Mouse (Mus musculus) neutrophil, adult 83 days (primary cell): Measurements from ENCODE around the gene Wfdc16. TPM values are rescaled to one million over a fixed set of nuclear protein-coding genes. Genes with fewer than 3 reads are reported as not detected.

Experiments
- total RNA-seq, 2 experiments: library from RNA; stranded (reverse); gene quantifications; one replicate each; pipeline ENCODE4 v1.2.4; 2023

The Wfdc16 gene
- total RNA-seq, result not detected

GRCm38 (mm10) chr2:164638696-164639095 is at the start of gene Wfdc16:
TSS of gene Wfdc16 (minus strand) at chr2:164638796.

GRCm38 (mm10) chr2:164684807-164685206 is 46.2 kb upstream of the Wfdc16 start, which contains the start of gene Wfdc13:
TSS of gene Wfdc13 (plus strand) at chr2:164685107.

GRCm38 (mm10) chr2:164673987-164674386 is 35.4 kb upstream of the Wfdc16 start, which contains the start of gene Wfdc11:
TSS of gene Wfdc11 (minus strand) at chr2:164674087.

GRCm38 (mm10) chr2:164656483-164656882 is 17.9 kb upstream of the Wfdc16 start, which contains the start of gene Wfdc9:
TSS of gene Wfdc9 (minus strand) at chr2:164656583.

GRCm38 (mm10) chr2:164655858-164656257 is 17.3 kb upstream of the Wfdc16 start, which contains the start of gene Wfdc10:
TSS of gene Wfdc10 (plus strand) at chr2:164656046.

GRCm38 (mm10) chr2:164613471-164613870 is 25.1 kb downstream of the Wfdc16 start, which contains the start of the genes Wfdc6b and Wfdc8:
TSS of gene Wfdc6b (plus strand) at chr2:164613522.
TSS of gene Wfdc8 (minus strand) at chr2:164613626.

GRCm38 (mm10) chr2:164593494-164593893 is 45.1 kb downstream of the Wfdc16 start, which contains the start of gene Eppin:
TSS of gene Eppin (minus strand) at chr2:164593594.

GRCm38 (mm10) chr2:164585025-164585725 is 53.4 kb downstream of the Wfdc16 start, which contains the start of gene Wfdc6a:
TSS of gene Wfdc6a (minus strand) at chr2:164585447.

Other genes with a start within 250 kb of the Wfdc16 start
- gene Slpi, start 249.7 kb downstream of the Wfdc16 start, total RNA-seq, result 100 to 1,000 TPM; 492 to 509 TPM
- not detected for gene Rbpjl, start 235.7 kb downstream of the Wfdc16 start, total RNA-seq
- gene Matn4, start 233.6 kb downstream of the Wfdc16 start, total RNA-seq, result not detected
- gene Sdc4, start 194.9 kb downstream of the Wfdc16 start, total RNA-seq, result 1 to 10 TPM; 1.3 to 1.4 TPM
- gene Sys1, start 181.8 kb downstream of the Wfdc16 start, total RNA-seq, result 10 to 100 TPM; 26.3 to 27.8 TPM
- gene Gm20458, start 177.8 kb downstream of the Wfdc16 start, total RNA-seq, result 1 to 10 TPM in 1 of 2 experiments, not detected in 1; 1.7 TPM
- not detected for gene Trp53tg5, start 165.1 kb downstream of the Wfdc16 start, total RNA-seq
- 1 to 10 TPM; 2.1 to 2.7 TPM for gene Dbndd2, start 152.7 kb downstream of the Wfdc16 start, total RNA-seq
- 10 to 100 TPM; 51.9 to 55.3 TPM for gene Pigt, start 141.3 kb downstream of the Wfdc16 start, total RNA-seq
- gene Wfdc2, start 76.4 kb downstream of the Wfdc16 start, total RNA-seq, result not detected
- not detected for gene Spint3, start 65.3 kb downstream of the Wfdc16 start, total RNA-seq
- gene Wfdc6a, start 53.3 kb downstream of the Wfdc16 start, total RNA-seq, result not detected
- gene Eppin, start 45.2 kb downstream of the Wfdc16 start, total RNA-seq, result not detected
- not detected for gene Wfdc6b, start 25.3 kb downstream of the Wfdc16 start, total RNA-seq
- gene Wfdc8, start 25.2 kb downstream of the Wfdc16 start, total RNA-seq, result not detected
- gene Wfdc10, start 17.2 kb upstream of the Wfdc16 start, total RNA-seq, result 10 to 100 TPM; 13.6 to 15.0 TPM
- not detected for gene Wfdc9, start 17.8 kb upstream of the Wfdc16 start, total RNA-seq
- not detected for gene Wfdc11, start 35.3 kb upstream of the Wfdc16 start, total RNA-seq
- not detected for gene Wfdc13, start 46.3 kb upstream of the Wfdc16 start, total RNA-seq
- gene Spint4, start 59.7 kb upstream of the Wfdc16 start, total RNA-seq, result not detected
- gene Spint5, start 76.5 kb upstream of the Wfdc16 start, total RNA-seq, result not detected
- under 1 TPM in 1 of 2 experiments, not detected in 1; 0.22 TPM for gene Wfdc3, start 107.1 kb upstream of the Wfdc16 start, total RNA-seq
- 10 to 100 TPM; 28.8 to 32.0 TPM for gene Dnttip1, start 107.2 kb upstream of the Wfdc16 start, total RNA-seq
- gene Ube2c, start 131.1 kb upstream of the Wfdc16 start, total RNA-seq, result 100 to 1,000 TPM; 118 to 133 TPM
- gene Tnnc2, start 141.2 kb upstream of the Wfdc16 start, total RNA-seq, result 1 to 10 TPM in 1 of 2 experiments, under 1 TPM in 1; 0.70 to 1.4 TPM
- 1 to 10 TPM; 3.3 to 3.8 TPM for gene Snx21, start 147.0 kb upstream of the Wfdc16 start, total RNA-seq
- 10 to 100 TPM; 41.6 to 50.0 TPM for gene Acot8, start 166.1 kb upstream of the Wfdc16 start, total RNA-seq
- 1 to 10 TPM; 3.4 to 4.4 TPM for gene Zswim3, start 166.3 kb upstream of the Wfdc16 start, total RNA-seq
- 1 to 10 TPM; 3.4 to 3.6 TPM for gene Zswim1, start 183.9 kb upstream of the Wfdc16 start, total RNA-seq
- gene Spata25, start 189.7 kb upstream of the Wfdc16 start, total RNA-seq, result not detected
- 100 to 1,000 TPM; 182 to 209 TPM for gene Ctsa, start 194.1 kb upstream of the Wfdc16 start, total RNA-seq
- 1 to 10 TPM; 1.7 to 2.3 TPM for gene Neurl2, start 194.7 kb upstream of the Wfdc16 start, total RNA-seq
- 1 to 10 TPM; 8.9 to 9.6 TPM for gene Pltp, start 218.9 kb upstream of the Wfdc16 start, total RNA-seq
- 10 to 100 TPM; 51.1 to 56.8 TPM for gene Pcif1, start 240.5 kb upstream of the Wfdc16 start, total RNA-seq